Mouse (Mus musculus) kidney, postnatal 0 days (tissue): Measurements from ENCODE around the gene Grik4. TPM values are rescaled to one million over a fixed set of nuclear protein-coding genes. Genes with fewer than 3 reads are reported as not detected.
A peak's percentile ranks its signal among the peaks of the same experiment; 100 is the strongest.

Experiments
- ATAC-seq: fragments of 200-750 bp; cut with Nextera tagmentation; replicated peaks from 2 replicates; pipeline ENCODE4 v1.8.0; 2017; ENCODE audit warnings: low read depth, moderate number of reproducible peaks, moderate TSS enrichment, moderate library complexity; ENCODE audit not compliant: low FRiP score
- DNase-seq: peaks from one replicate; pipeline ENCODE4 v3.0.0-alpha.2; 2016; ENCODE audit warnings: low spot score
- H3K27ac ChIP-seq: fragments of 300-500 bp; sonication (generic); 2 replicates; pipeline ENCODE4 v1.5.1; 2014; ENCODE audit warnings: mild to moderate bottlenecking
- H3K27me3 ChIP-seq: fragments of 300-500 bp; sonication (generic); 2 replicates; pipeline ENCODE4 v1.6.1; 2014; ENCODE audit warnings: low read length, mixed read lengths; ENCODE audit not compliant: insufficient read depth
- H3K36me3 ChIP-seq: fragments of 300-500 bp; sonication (generic); 2 replicates; pipeline ENCODE4 v1.6.1; 2014; ENCODE audit warnings: low read length, mixed read lengths; ENCODE audit not compliant: insufficient read depth
- H3K4me1 ChIP-seq: fragments of 300-500 bp; sonication (generic); replicated peaks from 2 replicates; pipeline ENCODE4 v1.6.1; 2014; ENCODE audit warnings: antibody characterized with exemption, low read length, mixed read lengths; ENCODE audit not compliant: insufficient read depth
- H3K4me2 ChIP-seq: fragments of 300-500 bp; sonication (generic); 2 replicates; pipeline ENCODE4 v1.6.1; 2014; ENCODE audit warnings: mild to moderate bottlenecking, low read length, moderate library complexity, mixed read lengths
- H3K4me3 ChIP-seq: fragments of 300-500 bp; sonication (generic); replicated peaks from 2 replicates; pipeline ENCODE4 v1.5.1; 2014; ENCODE audit warnings: low read depth, low read length
- H3K9ac ChIP-seq: fragments of 300-500 bp; sonication (generic); 2 replicates; pipeline ENCODE4 v1.6.1; 2014; ENCODE audit warnings: low read depth, low read length
- H3K9me3 ChIP-seq: fragments of 300-500 bp; sonication (generic); replicated peaks from 2 replicates; pipeline ENCODE4 v1.6.1; 2016; ENCODE audit warnings: low read length, inconsistent platforms, mixed read lengths
- CTCF ChIP-seq: IDR thresholded peaks from 2 replicates; pipeline ENCODE4 v1.5.1; 2016; ENCODE audit warnings: antibody characterized with exemption, low read depth, mild to moderate bottlenecking, moderate library complexity
- WGBS: fragments of 180-500 bp; shearing (Covaris S2); extraction: QIAGEN DNeasy Blood & Tissue Kit; methylation state at CpG from one replicate; pipeline ENCODE4 v1.1.7; 2014; 5-methylcytosine and 5-hydroxymethylcytosine counted together
- polyA plus RNA-seq: library from polyadenylated mRNA; unstranded; fragments of >200 nt; fragmentation: Nextera tagmentation; extraction: Ambion mirVana; gene quantifications from 2 replicates; pipeline ENCODE4 v1.2.1, GENCODE M21; 2015

Gene Grik4
- polyA plus RNA-seq, 1 experiment from 2014 or later, result 2.0 TPM

GRCm38 (mm10) chr9:42964366-42964765, 20.1 kb upstream of the Grik4 start:
- Histone ChIP-seq H3K4me1 (no peaks in the 10 kb centered on the region), H3K9ac (no peak overlapping the region), H3K27ac (0 out of 2 replicates have a peak overlapping the region, but pooled peaks have one; percentile 13), H3K4me3 (no peak overlapping the region), H3K36me3 (peaks cover 24% of the 10 kb centered on the region), H3K9me3 (no peaks in the 10 kb centered on the region), H3K27me3 (no peaks in the 10 kb centered on the region), H3K4me2 (no peak overlapping the region)
- 57% methylated on average over 12 of the region's 12 CpGs for WGBS
- TF ChIP-seq CTCF, result no peak
- no peak for DNase-seq
- no peak for ATAC-seq

DNA sequence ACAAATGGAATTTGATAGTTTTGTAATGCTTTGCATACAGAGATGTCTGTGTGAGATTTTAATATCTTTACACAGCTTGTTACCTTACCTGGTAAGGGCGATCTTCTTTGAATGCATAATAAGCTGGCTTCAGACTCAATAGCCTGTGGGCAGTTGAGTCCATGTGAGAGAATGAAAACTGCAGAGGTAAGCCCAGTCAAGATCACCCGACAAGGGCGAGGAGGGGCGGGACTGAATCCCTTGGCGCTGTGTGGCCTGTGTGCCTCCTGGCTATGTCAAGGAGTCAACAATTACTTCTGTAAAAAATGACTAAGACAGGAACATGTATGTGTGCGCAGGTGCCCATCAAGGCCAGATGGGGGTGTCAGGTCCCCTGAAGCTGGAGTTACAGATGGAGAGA, 18.2 kb upstream of the Grik4 start:
- ATAC-seq (0 out of 2 replicates have a peak, but pooled peaks have one; percentile 44), DNase-seq (no peak)
- H3K9ac ChIP-seq, result no peak overlapping the region
- no peaks in the 10 kb centered on the region for H3K27me3 ChIP-seq
- TF ChIP-seq CTCF, result no peak
- H3K27ac ChIP-seq, result no peak overlapping the region
- no peak overlapping the region for H3K4me3 ChIP-seq
- H3K9me3 ChIP-seq, result no peaks in the 10 kb centered on the region
- no peaks in the 10 kb centered on the region for H3K4me1 ChIP-seq
- no peak overlapping the region for H3K4me2 ChIP-seq
- peaks cover 10% of the 10 kb centered on the region; the same call in 1 of the 2 replicates for H3K36me3 ChIP-seq
- WGBS, result 74% methylated on average over 6 of the region's 6 CpGs

GRCm38 (mm10) chr9:42958401-42958800, 14.1 kb upstream of the Grik4 start:
- Histone ChIP-seq H3K9me3 (no peaks in the 10 kb centered on the region), H3K4me2 (no peak overlapping the region), H3K4me3 (no peak overlapping the region), H3K4me1 (no peaks in the 10 kb centered on the region), H3K9ac (no peak overlapping the region), H3K27me3 (no peaks in the 10 kb centered on the region), H3K36me3 (no peaks in the 10 kb centered on the region), H3K27ac (no peak overlapping the region)
- no peak for ATAC-seq
- no peak for TF ChIP-seq CTCF
- WGBS, result 49% methylated on average over 7 of the region's 7 CpGs
- no peak for DNase-seq

DNA sequence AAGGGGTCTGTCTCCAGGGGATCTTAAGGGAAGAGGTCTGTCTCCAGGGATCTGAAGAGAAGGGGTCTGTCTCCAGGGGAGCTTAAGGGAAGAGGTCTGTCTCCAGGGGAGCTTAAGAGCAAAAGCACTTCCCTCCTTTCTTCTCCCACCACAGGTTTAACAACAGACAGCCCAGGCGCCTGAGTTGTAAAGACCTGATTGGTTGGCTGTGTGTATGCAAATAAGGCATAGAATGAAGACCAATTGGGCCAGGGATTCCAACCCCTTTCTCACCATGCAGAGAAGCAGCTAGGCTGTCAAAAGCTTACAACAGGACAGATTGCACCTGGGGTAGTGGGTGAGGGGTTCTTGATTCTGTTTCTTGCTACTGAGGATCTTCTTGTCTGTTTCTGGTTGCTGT, 4.1 kb upstream of the Grik4 start:
- H3K4me1 ChIP-seq, result peaks cover 3% of the 10 kb centered on the region; the same call in 1 of the 2 replicates
- DNase-seq, result no peak
- H3K9ac ChIP-seq, result no peak overlapping the region
- no peaks in the 10 kb centered on the region for H3K9me3 ChIP-seq
- 100% methylated on average over 1 of the region's 1 CpGs for WGBS
- no peak for ATAC-seq
- no peak for TF ChIP-seq CTCF
- H3K36me3 ChIP-seq, result no peaks in the 10 kb centered on the region
- no peak overlapping the region for H3K4me2 ChIP-seq
- no peaks in the 10 kb centered on the region for H3K27me3 ChIP-seq
- H3K4me3 ChIP-seq, result no peak overlapping the region
- H3K27ac ChIP-seq, result no peak overlapping the region

- ATAC-seq, result no peak
- Histone ChIP-seq H3K27ac (no peak overlapping the region), H3K36me3 (no peaks in the 10 kb centered on the region), H3K9me3 (no peaks in the 10 kb centered on the region), H3K9ac (no peak overlapping the region), H3K4me2 (no peak overlapping the region), H3K4me3 (no peak overlapping the region), H3K4me1 (peaks cover 9% of the 10 kb centered on the region; the same call in 1 of the 2 replicates), H3K27me3 (no peaks in the 10 kb centered on the region)
- no peak for TF ChIP-seq CTCF
- DNase-seq, result no peak
- 64% methylated on average over 7 of the region's 7 CpGs for WGBS
These were observed 881 bp upstream of the Grik4 start for GRCm38 (mm10) chr9:42945174-42945573.

DNA sequence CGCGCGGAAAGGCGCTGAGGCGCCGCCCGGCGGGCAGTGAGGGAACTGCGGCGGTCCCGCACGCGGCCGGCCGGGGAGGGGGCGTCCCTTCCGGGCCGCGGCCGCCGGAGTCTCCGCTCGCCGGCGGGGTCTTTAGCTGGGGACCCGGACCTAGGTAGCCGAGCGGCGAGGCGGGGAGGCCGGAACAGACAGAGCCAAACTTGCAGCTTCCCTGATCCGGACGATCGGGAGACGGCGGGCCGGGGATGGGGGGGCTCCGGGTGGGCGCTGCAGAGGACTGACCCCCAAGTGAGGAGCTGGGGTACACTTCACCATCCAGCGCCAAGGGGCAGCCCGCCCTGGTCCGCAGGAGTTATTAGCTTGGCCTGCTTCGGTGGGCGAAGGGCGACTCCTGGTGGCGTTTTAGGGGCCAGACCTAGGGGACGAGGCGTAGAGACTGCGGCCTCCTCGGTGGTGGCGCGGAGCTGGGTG, 278 bp upstream of the Grik4 start:
- Histone ChIP-seq H3K9ac (peak overlapping the region; percentile 84), H3K9me3 (no peaks in the 10 kb centered on the region), H3K27me3 (no peaks in the 10 kb centered on the region), H3K36me3 (no peaks in the 10 kb centered on the region), H3K4me1 (peaks cover 9% of the 10 kb centered on the region; the same call in 1 of the 2 replicates), H3K27ac (no peak overlapping the region), H3K4me2 (peak overlapping the region; percentile 100), H3K4me3 (peak overlapping the region; percentile 73)
- ATAC-seq (peak; percentile 84), DNase-seq (peak; percentile 94)
- TF ChIP-seq CTCF, result peak; percentile 92
- under 1% methylated on average over 39 of the region's 52 CpGs for WGBS
